Mouse (Mus musculus): Measurements from ENCODE around the gene 3110082I17Rik.

DNA sequence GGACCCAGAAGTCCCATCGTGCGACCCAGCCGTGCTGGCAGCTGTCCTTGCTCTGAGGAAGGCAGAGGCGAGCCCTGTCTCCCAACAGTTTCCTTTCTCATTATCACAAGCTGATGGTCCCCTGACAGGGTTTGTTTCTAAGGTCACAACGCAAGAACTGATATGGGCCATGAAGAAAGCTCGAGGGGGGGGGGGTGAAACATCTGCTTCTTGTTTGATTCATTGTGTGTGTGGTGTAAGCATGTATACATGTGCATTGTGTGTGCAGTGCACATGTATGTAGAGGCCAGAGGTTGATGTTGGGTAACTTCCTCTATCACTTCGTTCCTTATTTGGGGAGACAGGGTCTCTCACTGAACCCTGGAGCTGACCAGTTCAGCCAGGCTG, 132.7 kb downstream of the 3110082I17Rik start:
- no peak for TF ChIP-seq CTCF (IDR thresholded peaks at IDR 0.05; ENCODE audit: borderline replicate concordance, insufficient read depth, low read depth, low read length)
- no peak for TF ChIP-seq POLR2A (IDR thresholded peaks at IDR 0.05; ENCODE audit: borderline replicate concordance, insufficient read depth, low read length)
